Mouse (Mus musculus): Measurements from ENCODE around the gene Rbfox1. TPM values are rescaled to one million over a fixed set of nuclear protein-coding genes. Genes with fewer than 3 reads are reported as not detected.

Gene Rbfox1
- polyA plus RNA-seq, 1 experiment from 2014 or later, result 75.8 TPM

DNA sequence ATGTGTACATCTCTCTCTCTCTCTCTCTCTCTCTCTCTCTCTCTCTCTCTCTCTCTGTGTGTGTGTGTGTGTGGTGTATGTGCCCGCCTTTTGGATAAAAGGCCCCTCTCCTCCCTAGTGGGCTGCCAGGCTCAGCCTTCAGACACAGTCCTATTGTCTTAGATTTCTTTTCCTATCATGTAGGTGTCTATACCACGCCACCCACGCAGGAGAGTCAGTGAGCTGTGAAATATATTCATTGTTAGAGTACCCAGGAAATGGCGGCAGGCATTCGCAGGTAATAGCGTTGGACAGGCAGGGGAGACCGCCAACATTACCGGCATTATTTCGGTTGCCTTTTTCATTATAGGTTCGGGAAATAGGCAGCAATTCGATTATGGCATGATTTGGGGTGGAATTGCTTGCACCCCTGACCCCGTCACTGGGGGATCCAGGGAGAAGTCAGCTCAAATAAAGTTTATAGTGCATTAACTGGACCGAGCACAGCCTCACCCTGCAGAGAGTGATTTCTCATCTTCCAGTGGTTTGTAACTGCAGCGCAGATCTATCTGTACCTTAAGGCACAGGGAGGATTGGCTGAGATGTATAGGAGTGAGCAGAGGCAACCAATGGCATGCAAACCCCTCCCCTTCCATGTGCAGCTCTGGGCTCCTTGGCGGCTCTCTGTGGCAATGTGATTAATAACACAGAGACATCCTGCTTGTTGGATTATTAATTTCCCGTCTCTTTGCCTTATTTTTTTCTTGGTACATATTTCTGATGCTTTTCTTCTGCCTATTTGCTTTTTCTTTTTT lies 1264.1 kb downstream of the Rbfox1 start:
- ATAC-seq (peak; percentile 57), DNase-seq (ENCODE audit: low spot score) (peak; percentile 63)
- Histone ChIP-seq H3K4me3 (ENCODE audit: low read depth, low read length) (no peak overlapping the region), H3K9ac (ENCODE audit: low read length) (no peak overlapping the region), H3K27ac (ENCODE audit: low read depth, low read length) (no peak overlapping the region), H3K4me2 (ENCODE audit: low read length) (0 out of 2 replicates have a peak overlapping the region, but pooled peaks have one; percentile 3), H3K36me3 (ENCODE audit: control insufficient read depth, insufficient read depth, low read length) (no peaks in the 10 kb centered on the region), H3K27me3 (replicated peaks; ENCODE audit: control insufficient read depth, insufficient read depth, low read length) (no peaks in the 10 kb centered on the region), H3K4me1 (ENCODE audit: control insufficient read depth, insufficient read depth, low read length) (peaks cover 42% of the 10 kb centered on the region), H3K9me3 (replicated peaks; ENCODE audit: control insufficient read depth, low read length) (no peaks in the 10 kb centered on the region)
- WGBS, result 53% methylated on average over 16 of the region's 16 CpGs

DNA sequence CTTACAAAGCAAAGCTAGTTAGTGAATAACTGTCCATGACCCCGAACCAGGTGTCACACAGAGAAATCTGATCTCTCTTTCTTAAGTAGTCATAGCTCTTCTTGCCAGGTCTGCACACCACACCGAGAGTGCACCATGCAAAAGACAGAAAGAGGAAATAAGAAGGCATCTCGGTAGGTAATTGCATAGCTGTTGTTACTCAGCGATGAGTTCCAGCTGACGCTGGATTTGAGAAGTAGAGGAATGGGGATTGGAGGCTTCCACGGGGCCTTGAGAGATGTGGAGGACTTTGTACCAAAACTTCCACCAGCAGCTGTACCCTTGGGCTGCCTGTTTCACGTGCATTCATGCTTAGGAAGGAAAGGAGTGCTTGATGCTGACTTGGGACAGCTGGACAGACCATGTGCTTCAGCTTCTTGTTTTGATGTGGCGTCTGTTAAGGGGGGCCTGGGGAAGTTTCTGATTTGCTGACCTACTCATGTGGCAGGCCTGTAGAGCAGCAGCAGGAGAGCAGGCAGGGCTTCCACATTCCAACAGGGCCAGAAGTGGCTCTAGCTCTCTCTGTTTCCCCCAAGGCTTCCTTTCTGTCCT lies 1265.1 kb downstream of the Rbfox1 start:
- Histone ChIP-seq H3K4me1 (ENCODE audit: control insufficient read depth, insufficient read depth, low read length) (peaks cover 40% of the 10 kb centered on the region), H3K27me3 (replicated peaks; ENCODE audit: control insufficient read depth, insufficient read depth, low read length) (no peaks in the 10 kb centered on the region), H3K4me3 (ENCODE audit: low read depth, low read length) (no peak overlapping the region), H3K27ac (ENCODE audit: low read depth, low read length) (0 out of 2 replicates have a peak overlapping the region, but pooled peaks have one; percentile 33), H3K9ac (ENCODE audit: low read length) (no peak overlapping the region), H3K9me3 (replicated peaks; ENCODE audit: control insufficient read depth, low read length) (no peaks in the 10 kb centered on the region), H3K36me3 (ENCODE audit: control insufficient read depth, insufficient read depth, low read length) (no peaks in the 10 kb centered on the region), H3K4me2 (ENCODE audit: low read length) (peak overlapping the region; percentile 20; the same call in 1 of the 2 replicates)
- 45% methylated on average over 8 of the region's 8 CpGs for WGBS
- DNase-seq (ENCODE audit: low spot score), result peak; percentile 49
- ATAC-seq, result peak; percentile 21; the same call in 1 of the 2 replicates

DNA sequence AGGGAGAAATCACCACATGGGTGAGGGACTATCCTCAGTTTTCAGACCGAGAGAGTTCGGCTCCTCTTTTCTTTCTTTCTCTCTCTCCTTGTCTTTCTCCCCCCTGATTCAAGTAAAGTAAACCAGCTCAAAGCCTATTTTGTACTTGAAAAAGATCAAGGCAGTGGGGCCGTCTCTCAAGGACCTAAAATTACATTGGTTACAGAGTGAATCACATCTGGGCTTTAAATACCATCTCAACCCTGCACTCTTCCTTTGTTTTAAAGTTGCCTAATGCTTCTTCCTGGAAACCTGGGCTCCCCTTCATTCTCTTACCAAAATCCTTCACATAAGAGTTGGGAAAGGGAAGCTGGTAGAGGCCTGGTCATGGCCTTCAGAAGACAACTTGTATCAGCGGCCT lies 1267.2 kb downstream of the Rbfox1 start:
- Histone ChIP-seq H3K4me1 (ENCODE audit: control insufficient read depth, insufficient read depth, low read length) (peaks cover 19% of the 10 kb centered on the region), H3K4me3 (ENCODE audit: low read depth, low read length) (no peak overlapping the region), H3K27me3 (replicated peaks; ENCODE audit: control insufficient read depth, insufficient read depth, low read length) (no peaks in the 10 kb centered on the region), H3K9me3 (replicated peaks; ENCODE audit: control insufficient read depth, low read length) (no peaks in the 10 kb centered on the region), H3K4me2 (ENCODE audit: low read length) (no peak overlapping the region), H3K27ac (ENCODE audit: low read depth, low read length) (no peak overlapping the region), H3K36me3 (ENCODE audit: control insufficient read depth, insufficient read depth, low read length) (no peaks in the 10 kb centered on the region), H3K9ac (ENCODE audit: low read length) (no peak overlapping the region)
- no peak for DNase-seq (ENCODE audit: low spot score)
- no peak for ATAC-seq
- 65% methylated on average over 4 of the region's 4 CpGs for WGBS

DNA sequence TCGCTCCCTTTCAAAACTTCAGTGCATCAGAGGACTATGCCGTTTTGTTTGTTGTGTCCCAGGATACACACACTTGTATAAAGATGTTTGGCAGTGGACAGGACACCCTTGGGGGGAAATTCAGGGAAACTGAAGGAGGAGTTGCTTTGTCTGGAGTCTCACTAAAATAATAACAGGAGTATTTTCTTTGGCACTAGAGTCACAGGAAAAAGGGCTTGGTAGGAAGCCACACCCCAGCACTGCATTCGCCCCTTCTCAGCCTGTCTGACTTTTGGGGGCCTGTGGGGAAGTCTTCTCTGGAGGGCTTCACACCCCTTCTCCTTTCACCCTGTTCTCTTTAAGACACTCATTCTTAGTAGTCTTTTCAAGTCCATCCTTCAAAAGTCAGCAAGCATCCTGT lies 1269.5 kb downstream of the Rbfox1 start:
- 78% methylated on average over 3 of the region's 3 CpGs for WGBS
- no peaks in the 10 kb centered on the region for H3K36me3 ChIP-seq (ENCODE audit: control insufficient read depth, insufficient read depth, low read length)
- DNase-seq (ENCODE audit: low spot score), result no peak
- peaks cover 11% of the 10 kb centered on the region; the same call in 1 of the 2 replicates for H3K4me1 ChIP-seq (ENCODE audit: control insufficient read depth, insufficient read depth, low read length)
- no peaks in the 10 kb centered on the region for H3K9me3 ChIP-seq (replicated peaks; ENCODE audit: control insufficient read depth, low read length)
- H3K4me3 ChIP-seq (ENCODE audit: low read depth, low read length), result no peak overlapping the region
- no peaks in the 10 kb centered on the region for H3K27me3 ChIP-seq (replicated peaks; ENCODE audit: control insufficient read depth, insufficient read depth, low read length)
- no peak for ATAC-seq
- no peak overlapping the region for H3K9ac ChIP-seq (ENCODE audit: low read length)
- no peak overlapping the region for H3K4me2 ChIP-seq (ENCODE audit: low read length)
- no peak overlapping the region for H3K27ac ChIP-seq (ENCODE audit: low read depth, low read length)

DNA sequence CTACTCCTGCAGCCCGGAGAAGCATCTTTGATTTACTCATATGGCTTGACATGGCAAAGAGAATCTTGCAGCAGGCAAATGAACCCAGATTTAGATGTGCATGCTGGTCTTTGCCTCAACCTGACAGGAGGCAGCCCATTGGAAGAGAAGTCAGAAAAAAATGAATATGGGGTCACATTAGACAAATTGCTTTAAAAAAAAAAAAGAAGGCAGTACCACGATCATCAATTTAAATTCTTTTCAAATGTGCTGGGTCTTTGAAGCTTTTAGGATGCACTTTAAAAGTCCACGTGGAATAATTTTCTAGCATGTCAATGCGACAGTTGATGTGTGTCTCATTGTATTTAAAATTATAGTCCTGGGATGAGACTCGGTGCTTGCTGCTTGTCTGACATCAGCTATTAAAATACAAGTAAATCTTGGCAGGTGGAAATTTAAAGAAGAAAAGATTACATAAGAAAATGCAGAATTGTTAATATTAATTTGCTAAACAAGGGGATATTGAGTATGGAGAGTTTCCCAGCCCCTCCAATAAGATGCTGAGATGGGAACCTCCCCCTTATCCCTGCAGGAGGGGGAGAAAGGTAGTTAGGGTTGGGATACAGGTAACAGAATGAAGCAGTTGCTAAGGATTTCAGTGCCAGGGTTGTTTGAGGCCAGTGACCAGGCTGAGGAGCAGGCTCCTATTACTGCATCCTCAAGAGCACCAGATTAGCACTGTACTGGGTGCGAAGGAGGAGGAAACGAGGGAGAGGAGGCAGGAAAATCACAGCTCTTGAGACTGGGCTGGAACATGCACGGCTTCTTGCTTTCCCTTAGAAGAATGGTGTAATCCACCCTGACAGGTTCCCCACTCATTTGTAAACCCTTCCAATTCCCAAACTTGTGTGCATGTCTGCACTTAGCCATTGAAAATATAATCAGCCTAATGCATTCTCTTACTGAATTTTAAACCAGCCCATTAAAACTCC lies 1274.0 kb downstream of the Rbfox1 start:
- H3K9me3 ChIP-seq (replicated peaks; ENCODE audit: control insufficient read depth, low read length), result no peaks in the 10 kb centered on the region
- DNase-seq (ENCODE audit: low spot score), result peak; percentile 57
- peaks cover 3% of the 10 kb centered on the region; the same call in 1 of the 2 replicates for H3K4me1 ChIP-seq (ENCODE audit: control insufficient read depth, insufficient read depth, low read length)
- no peak overlapping the region for H3K4me3 ChIP-seq (ENCODE audit: low read depth, low read length)
- 43% methylated on average over 8 of the region's 8 CpGs for WGBS
- no peak overlapping the region for H3K27ac ChIP-seq (ENCODE audit: low read depth, low read length)
- peak; percentile 47 for ATAC-seq
- no peaks in the 10 kb centered on the region for H3K36me3 ChIP-seq (ENCODE audit: control insufficient read depth, insufficient read depth, low read length)
- H3K27me3 ChIP-seq (replicated peaks; ENCODE audit: control insufficient read depth, insufficient read depth, low read length), result no peaks in the 10 kb centered on the region
- no peak overlapping the region for H3K9ac ChIP-seq (ENCODE audit: low read length)
- no peak overlapping the region for H3K4me2 ChIP-seq (ENCODE audit: low read length)

DNA sequence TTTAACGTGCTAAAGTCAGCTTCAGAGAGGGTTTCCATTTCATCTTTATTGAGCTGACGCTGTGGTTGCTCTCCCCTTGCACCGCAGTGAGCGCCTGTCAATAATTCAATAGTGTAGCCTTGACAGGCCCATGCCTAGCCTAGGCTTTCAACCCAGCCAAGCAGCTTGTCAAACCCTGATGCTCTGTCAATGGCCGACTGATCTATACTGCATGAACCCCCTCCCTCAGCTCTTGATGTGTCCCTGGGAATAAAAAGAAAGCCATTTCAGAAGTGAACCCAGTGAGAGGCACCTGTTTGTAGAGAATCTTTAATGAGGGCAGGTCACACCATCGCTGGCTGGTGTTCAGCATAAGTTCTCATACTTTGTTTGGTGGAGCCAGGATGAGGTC lies 1274.7 kb downstream of the Rbfox1 start:
- no peaks in the 10 kb centered on the region for H3K27me3 ChIP-seq (replicated peaks; ENCODE audit: control insufficient read depth, insufficient read depth, low read length)
- H3K9me3 ChIP-seq (replicated peaks; ENCODE audit: control insufficient read depth, low read length), result no peaks in the 10 kb centered on the region
- no peak overlapping the region for H3K4me2 ChIP-seq (ENCODE audit: low read length)
- DNase-seq (ENCODE audit: low spot score) (no peak), ATAC-seq (peak; percentile 27; the same call in 1 of the 2 replicates)
- H3K36me3 ChIP-seq (ENCODE audit: control insufficient read depth, insufficient read depth, low read length), result no peaks in the 10 kb centered on the region
- no peak overlapping the region for H3K4me3 ChIP-seq (ENCODE audit: low read depth, low read length)
- H3K4me1 ChIP-seq (ENCODE audit: control insufficient read depth, insufficient read depth, low read length), result peaks cover 6% of the 10 kb centered on the region; the same call in 1 of the 2 replicates
- H3K9ac ChIP-seq (ENCODE audit: low read length), result no peak overlapping the region
- 38% methylated on average over 6 of the region's 6 CpGs for WGBS
- no peak overlapping the region for H3K27ac ChIP-seq (ENCODE audit: low read depth, low read length)

DNA sequence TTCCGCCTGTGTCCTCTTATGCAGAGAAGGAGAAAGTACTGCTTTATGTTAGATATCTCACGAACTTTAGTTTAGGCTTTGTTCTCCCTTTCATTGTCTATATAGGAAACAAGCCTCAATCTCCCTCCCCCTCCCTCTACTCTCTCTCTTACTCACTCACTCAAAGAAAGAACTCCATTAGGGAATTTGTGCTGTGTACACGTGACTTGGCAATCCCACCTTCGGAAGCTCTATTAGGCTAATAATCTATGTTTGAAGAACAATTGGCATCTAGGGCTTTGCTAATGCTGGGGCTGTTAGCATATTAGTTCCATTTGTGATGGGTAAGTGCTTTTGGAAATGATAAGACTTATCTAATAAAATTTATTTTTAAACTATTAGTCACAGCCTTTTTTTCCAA lies 1277.0 kb downstream of the Rbfox1 start:
- DNase-seq (ENCODE audit: low spot score) (peak; percentile 51), ATAC-seq (no peak)
- Histone ChIP-seq H3K27me3 (replicated peaks; ENCODE audit: control insufficient read depth, insufficient read depth, low read length) (no peaks in the 10 kb centered on the region), H3K4me2 (ENCODE audit: low read length) (no peak overlapping the region), H3K36me3 (ENCODE audit: control insufficient read depth, insufficient read depth, low read length) (no peaks in the 10 kb centered on the region), H3K9ac (ENCODE audit: low read length) (no peak overlapping the region), H3K4me1 (ENCODE audit: control insufficient read depth, insufficient read depth, low read length) (peaks cover 6% of the 10 kb centered on the region; the same call in 1 of the 2 replicates), H3K9me3 (replicated peaks; ENCODE audit: control insufficient read depth, low read length) (no peaks in the 10 kb centered on the region), H3K4me3 (ENCODE audit: low read depth, low read length) (no peak overlapping the region), H3K27ac (ENCODE audit: low read depth, low read length) (no peak overlapping the region)
- 25% methylated on average over 4 of the region's 4 CpGs for WGBS

DNA sequence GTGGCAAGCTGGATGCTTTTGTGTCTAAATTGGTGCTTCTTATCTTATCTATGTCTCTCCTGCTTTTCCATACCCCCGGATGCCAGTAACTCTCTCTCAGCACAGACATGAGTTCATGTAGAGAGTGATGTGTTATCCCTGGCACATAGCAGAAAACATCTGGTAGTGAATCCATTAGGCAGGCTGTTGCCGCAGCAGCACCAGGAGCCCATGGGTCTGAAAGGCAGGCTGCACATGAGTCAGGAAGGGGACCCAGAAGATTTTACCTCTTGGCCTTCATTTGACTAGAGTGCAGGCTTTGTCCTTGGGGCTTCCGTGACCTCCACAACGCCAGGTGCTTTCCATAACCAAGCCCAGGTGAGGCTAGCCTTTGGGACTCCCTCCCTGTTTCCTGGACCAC lies 1278.5 kb downstream of the Rbfox1 start:
- Histone ChIP-seq H3K36me3 (ENCODE audit: control insufficient read depth, insufficient read depth, low read length) (no peaks in the 10 kb centered on the region), H3K27ac (ENCODE audit: low read depth, low read length) (no peak overlapping the region), H3K4me2 (ENCODE audit: low read length) (no peak overlapping the region), H3K27me3 (replicated peaks; ENCODE audit: control insufficient read depth, insufficient read depth, low read length) (no peaks in the 10 kb centered on the region), H3K9ac (ENCODE audit: low read length) (no peak overlapping the region), H3K4me3 (ENCODE audit: low read depth, low read length) (no peak overlapping the region), H3K4me1 (ENCODE audit: control insufficient read depth, insufficient read depth, low read length) (peaks cover 6% of the 10 kb centered on the region; the same call in 1 of the 2 replicates), H3K9me3 (replicated peaks; ENCODE audit: control insufficient read depth, low read length) (no peaks in the 10 kb centered on the region)
- ATAC-seq (no peak), DNase-seq (ENCODE audit: low spot score) (no peak)
- WGBS, result 67% methylated on average over 4 of the region's 4 CpGs
